Mouse (Mus musculus): ENCODE data around the gene Sp1. TPM values are rescaled to one million over a fixed set of nuclear protein-coding genes. Genes with fewer than 3 reads are reported as not detected.

Sp1 gene
- total and polyA plus RNA-seq, 2 experiments from 2014 or later: 2.8 to 20.9 TPM

DNA sequence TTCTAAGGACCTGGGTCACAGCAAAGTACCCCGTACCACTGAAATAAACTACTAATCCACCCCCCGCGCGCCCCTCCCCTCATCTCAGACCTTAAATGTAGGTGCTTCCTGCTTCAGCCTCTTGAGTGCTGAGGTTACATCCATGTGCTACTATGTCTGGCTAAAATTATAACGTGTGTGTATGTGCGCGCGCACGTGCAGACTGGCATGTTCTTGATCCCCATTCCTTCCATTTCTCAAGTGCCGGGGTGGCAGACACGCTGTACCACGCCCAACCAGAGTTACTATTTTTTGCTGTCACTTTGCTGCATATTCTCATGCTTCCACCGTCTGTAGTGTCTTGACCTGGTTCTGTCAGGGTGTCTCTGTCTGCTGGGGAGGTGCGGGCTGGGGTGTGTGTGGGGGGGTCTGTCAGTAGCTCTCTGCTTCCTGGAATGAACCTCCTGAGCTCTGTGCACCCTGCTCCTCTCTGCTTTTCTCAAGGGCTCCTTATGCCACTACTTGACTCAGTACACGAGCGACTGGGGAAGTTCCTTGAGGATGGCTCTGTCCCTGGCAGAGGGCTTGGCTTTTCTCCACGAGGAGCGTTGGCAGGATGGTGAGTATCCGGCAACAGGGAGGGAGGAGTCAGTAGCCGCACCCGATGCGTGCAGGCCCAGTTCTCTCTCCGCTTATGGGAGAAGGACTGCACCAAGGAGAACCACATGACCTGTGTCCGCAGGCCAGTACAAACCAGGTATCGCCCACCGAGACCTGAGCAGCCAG lies 45.9 kb downstream of the Sp1 start:
- H3K9ac ChIP-seq (replicated peaks; ENCODE audit: low read length, poor library complexity, severe bottlenecking): no peak overlapping the region
- no peak overlapping the region for H3K4me2 ChIP-seq (ENCODE audit: low read depth, low read length, poor library complexity, severe bottlenecking)
- DNase-seq (ENCODE audit: low spot score) (no peak), ATAC-seq (ENCODE audit: low FRiP score) (no peak)
- no peaks in the 10 kb centered on the region for H3K27me3 ChIP-seq (ENCODE audit: insufficient read depth, low read length)
- H3K27ac ChIP-seq (ENCODE audit: low read depth, low read length): no peak overlapping the region
- TF ChIP-seq CTCF (IDR thresholded peaks at IDR 0.05): no peak
- WGBS: 80% methylated on average over 26 of the region's 26 CpGs
- H3K36me3 ChIP-seq (ENCODE audit: insufficient read depth, low read length): no peaks in the 10 kb centered on the region
- H3K9me3 ChIP-seq (ENCODE audit: low read length): no peaks in the 10 kb centered on the region
- no peak overlapping the region for H3K4me3 ChIP-seq (ENCODE audit: low read depth, low read length)
- H3K4me1 ChIP-seq (ENCODE audit: insufficient read depth, low read length): no peaks in the 10 kb centered on the region

DNA sequence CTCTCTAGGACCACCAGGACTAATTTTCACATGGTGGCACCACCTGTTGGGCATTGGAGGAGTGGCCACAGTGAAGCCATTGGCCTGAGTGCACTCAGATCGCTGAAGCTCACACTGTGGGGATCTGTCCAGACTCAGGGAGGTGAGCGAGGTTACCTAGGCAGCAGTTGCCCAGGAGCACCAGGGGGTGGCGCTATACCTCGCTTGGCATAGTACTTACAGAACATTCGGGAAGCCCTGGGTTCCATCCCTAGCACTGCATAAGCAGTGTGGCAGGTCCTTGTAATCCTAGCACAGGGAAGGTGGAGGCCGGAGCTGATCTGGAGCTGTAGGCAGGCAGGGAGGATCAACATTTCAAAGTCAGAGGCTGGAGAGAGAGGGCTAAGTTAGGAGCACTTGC lies 50.0 kb downstream of the Sp1 start:
- H3K9ac ChIP-seq (replicated peaks; ENCODE audit: low read length, poor library complexity, severe bottlenecking): no peak overlapping the region
- no peaks in the 10 kb centered on the region for H3K9me3 ChIP-seq (ENCODE audit: low read length)
- H3K36me3 ChIP-seq (ENCODE audit: insufficient read depth, low read length): no peaks in the 10 kb centered on the region

GRCm38 (mm10) chr15:102458050-102458736 lies 52.2 kb downstream of the Sp1 start:
- TF ChIP-seq CTCF (IDR thresholded peaks at IDR 0.05): no peak
- H3K4me3 ChIP-seq (ENCODE audit: low read depth, low read length): peak overlapping the region; percentile 35
- peak overlapping the region; percentile 52 for H3K4me2 ChIP-seq (ENCODE audit: low read depth, low read length, poor library complexity, severe bottlenecking)
- peak overlapping the region; percentile 3; the same call in 1 of the 2 replicates for H3K27ac ChIP-seq (ENCODE audit: low read depth, low read length)
- 0 out of 2 replicates have a peak, but pooled peaks cover 2% of the 10 kb centered on the region for H3K36me3 ChIP-seq (ENCODE audit: insufficient read depth, low read length)
- ATAC-seq (ENCODE audit: low FRiP score): no peak
- no peaks in the 10 kb centered on the region for H3K4me1 ChIP-seq (ENCODE audit: insufficient read depth, low read length)
- no peaks in the 10 kb centered on the region for H3K9me3 ChIP-seq (ENCODE audit: low read length)
- H3K9ac ChIP-seq (replicated peaks; ENCODE audit: low read length, poor library complexity, severe bottlenecking): 0 out of 2 replicates have a peak overlapping the region, but pooled peaks have one; percentile 20
- no peaks in the 10 kb centered on the region for H3K27me3 ChIP-seq (ENCODE audit: insufficient read depth, low read length)
- DNase-seq (ENCODE audit: low spot score): no peak
- 73% methylated on average over 5 of the region's 5 CpGs for WGBS

More for the DNA sequence above, 50.0 kb downstream of the Sp1 start:
- ATAC-seq (ENCODE audit: low FRiP score): no peak
- no peak for DNase-seq (ENCODE audit: low spot score)
- Histone ChIP-seq H3K4me3 (ENCODE audit: low read depth, low read length) (no peak overlapping the region), H3K27ac (ENCODE audit: low read depth, low read length) (no peak overlapping the region), H3K4me2 (ENCODE audit: low read depth, low read length, poor library complexity, severe bottlenecking) (no peak overlapping the region), H3K4me1 (ENCODE audit: insufficient read depth, low read length) (no peaks in the 10 kb centered on the region), H3K27me3 (ENCODE audit: insufficient read depth, low read length) (no peaks in the 10 kb centered on the region)
- peak; percentile 53 for TF ChIP-seq CTCF (IDR thresholded peaks at IDR 0.05)
- 37% methylated on average over 6 of the region's 6 CpGs for WGBS

GRCm38 (mm10) chr15:102458904-102459317 lies 53.0 kb downstream of the Sp1 start, which contains the start of gene Prr13:
TSS of gene Prr13 (plus strand) at chr15:102459028.
- DNase-seq (ENCODE audit: low spot score) (peak; percentile 98), ATAC-seq (ENCODE audit: low FRiP score) (peak; percentile 78; the same call in 1 of the 2 replicates)
- WGBS: under 1% methylated on average over 19 of the region's 19 CpGs
- peak within 1 kb of the TSS; percentile 3 for H3K27ac ChIP-seq (ENCODE audit: low read depth, low read length)
- H3K9ac ChIP-seq (replicated peaks; ENCODE audit: low read length, poor library complexity, severe bottlenecking): peak within 1 kb of the TSS; percentile 20; the same call in 1 of the 2 replicates
- H3K9me3 ChIP-seq (ENCODE audit: low read length): no peaks in the 10 kb centered on the region
- H3K36me3 ChIP-seq (ENCODE audit: insufficient read depth, low read length): 0 out of 2 replicates have a peak, but pooled peaks cover 2% of the 10 kb centered on the region
- H3K4me2 ChIP-seq (ENCODE audit: low read depth, low read length, poor library complexity, severe bottlenecking): peak within 1 kb of the TSS; percentile 52
- no peaks in the 10 kb centered on the region for H3K27me3 ChIP-seq (ENCODE audit: insufficient read depth, low read length)
- peak within 1 kb of the TSS; percentile 35 for H3K4me3 ChIP-seq (ENCODE audit: low read depth, low read length)
- peak; percentile 82 for TF ChIP-seq CTCF (IDR thresholded peaks at IDR 0.05)
- H3K4me1 ChIP-seq (ENCODE audit: insufficient read depth, low read length): no peaks in the 10 kb centered on the region

- no peaks in the 10 kb centered on the region for H3K27me3 ChIP-seq (ENCODE audit: insufficient read depth, low read length)
- ATAC-seq (ENCODE audit: low FRiP score): no peak
Observed at GRCm38 (mm10) chr15:102459381-102459780, 53.4 kb downstream of the Sp1 start.

More at GRCm38 (mm10) chr15:102459381-102459780, 53.4 kb downstream of the Sp1 start:
- Histone ChIP-seq H3K9me3 (ENCODE audit: low read length) (no peaks in the 10 kb centered on the region), H3K9ac (replicated peaks; ENCODE audit: low read length, poor library complexity, severe bottlenecking) (peak overlapping the region; percentile 20; the same call in 1 of the 2 replicates), H3K27ac (ENCODE audit: low read depth, low read length) (no peak overlapping the region; the same call in 1 of the 2 replicates), H3K36me3 (ENCODE audit: insufficient read depth, low read length) (0 out of 2 replicates have a peak, but pooled peaks cover 2% of the 10 kb centered on the region), H3K4me3 (ENCODE audit: low read depth, low read length) (peak overlapping the region; percentile 35), H3K4me1 (ENCODE audit: insufficient read depth, low read length) (no peaks in the 10 kb centered on the region), H3K4me2 (ENCODE audit: low read depth, low read length, poor library complexity, severe bottlenecking) (peak overlapping the region; percentile 52)
- TF ChIP-seq CTCF (IDR thresholded peaks at IDR 0.05): no peak
- no peak for DNase-seq (ENCODE audit: low spot score)
- 36% methylated on average over 6 of the region's 6 CpGs for WGBS

Measured in midbrain, postnatal 0 days (tissue).